Mouse (Mus musculus): ENCODE results near the gene Olfr916.

Olfr916 gene

GRCm38 (mm10) chr9:38659775-38660174 is at the start of gene Olfr916:
Gene Olfr916, minus strand, starts transcription at chr9:38659875.
- no peak for DNase-seq (ENCODE audit: low spot score in 2 of 2)

GRCm38 (mm10) chr9:38674501-38674900 is 14.8 kb upstream of the Olfr916 start, which contains the start of gene Olfr918:
Gene Olfr918, minus strand, starts transcription at chr9:38674601.
- no peak for DNase-seq (ENCODE audit: low spot score in 2 of 2)

GRCm38 (mm10) chr9:38672887-38673286 is 13.2 kb upstream of the Olfr916 start:
- no peak for DNase-seq (ENCODE audit: low spot score in 2 of 2)

DNA sequence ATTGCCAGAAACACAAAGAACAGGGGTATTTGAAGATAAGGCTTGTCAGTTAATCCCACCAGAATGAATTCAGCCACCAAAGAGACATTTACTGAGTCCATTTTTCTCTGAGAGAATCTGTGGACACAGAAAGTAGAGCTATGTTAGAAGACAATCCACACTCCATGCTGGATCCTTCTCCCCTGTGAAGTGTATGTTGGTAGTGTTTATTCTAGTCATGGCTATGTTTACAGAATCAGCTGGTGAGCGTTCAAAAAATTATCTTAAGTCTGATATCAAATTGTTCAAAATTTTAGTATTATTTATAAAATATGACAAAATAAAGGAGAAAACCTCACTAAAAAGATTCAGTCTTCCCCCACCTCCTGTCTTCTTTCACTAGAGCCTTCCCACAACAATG is 6.1 kb upstream of the Olfr916 start, which contains the start of gene Olfr917:
TSS of gene Olfr917 (minus strand) at position 101 of the 400 bp plus-strand sequence.
- no peak for DNase-seq (ENCODE audit: low spot score in 2 of 2)

DNA sequence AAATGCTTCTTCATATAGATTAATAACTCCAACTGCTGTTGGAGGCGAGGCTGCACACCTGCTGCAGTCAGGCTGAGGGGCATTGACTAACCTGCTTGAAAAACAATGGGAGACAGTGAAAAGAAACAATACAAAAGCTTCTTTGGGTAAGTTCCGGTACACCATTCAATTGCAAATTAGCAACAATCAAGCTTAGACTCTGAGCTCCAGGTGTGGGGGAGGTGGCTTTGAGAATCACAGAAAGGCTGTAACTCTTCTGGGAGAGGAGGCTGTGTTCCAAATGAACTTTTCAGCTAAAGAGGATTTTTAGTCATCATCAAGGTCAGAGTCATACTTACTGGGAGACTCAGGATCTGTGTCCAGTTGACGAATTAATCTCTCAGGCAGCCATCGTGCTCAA is 27.3 kb downstream of the Olfr916 start:
- no peak for DNase-seq (ENCODE audit: low spot score in 2 of 2)

All from left cerebral cortex, adult 9 months (tissue).